Mouse (Mus musculus) macrophage (primary cell): ENCODE measurements around the gene Lrrc3b. TPM values are rescaled to one million over a fixed set of nuclear protein-coding genes. Genes with fewer than 3 reads are reported as not detected.

Source experiments
- H3K27ac ChIP-seq: fragments of 350-480 bp; formaldehyde crosslinking; 2 replicates; pipeline ENCODE4 v1.9.0; 2021
- H3K36me3 ChIP-seq: fragments of 350-480 bp; formaldehyde crosslinking; 2 replicates; pipeline ENCODE4 v1.9.0; 2021; ENCODE audit errors: inconsistent target
- H3K4me3 ChIP-seq: fragments of 350-480 bp; formaldehyde crosslinking; 2 replicates; pipeline ENCODE4 v1.9.0; 2021; ENCODE audit errors: inconsistent target
- H3K79me2 ChIP-seq: fragments of 350-480 bp; formaldehyde crosslinking; 2 replicates; pipeline ENCODE4 v1.9.0; 2021; ENCODE audit errors: inconsistent target
- WGBS: methylation state at CpG from one replicate; pipeline ENCODE4 v1.1.7; 2026; ENCODE audit warnings: inconsistent platforms; ENCODE audit not compliant: missing documents; 5-methylcytosine and 5-hydroxymethylcytosine counted together
- polyA plus RNA-seq: library from polyadenylated mRNA; stranded (reverse); fragments of 250-400 nt; gene quantifications from 3 replicates; pipeline ENCODE4 v1.2.4, GENCODE M21; 2018; ENCODE audit warnings: inconsistent platforms
- total RNA-seq, 78 experiments: library from RNA; depleted of rRNA; stranded (reverse); fragments of 250-400 nt; gene quantifications; 1 replicate in 9 of 78; 2 replicates in 24 of 78; 3 replicates in 43 of 78; 4 replicates in 2 of 78; pipeline ENCODE4 v1.2.4; 2018; ENCODE audit warnings: inconsistent platforms in 56 of 78

The Lrrc3b gene
- not detected for total RNA-seq (2018; cell fraction: chromatin; rRNA removed)
- total RNA-seq (2018; cell fraction: cytosol; rRNA removed), result not detected
- total RNA-seq (2018; cell fraction: nucleus; rRNA removed), result not detected
- polyA plus RNA-seq, result not detected in 3 replicates

- H3K4me3 ChIP-seq, result no peak within 1 kb of the TSS
Observed at GRCm38 (mm10) chr14:15438485-15439157, at the start of gene Lrrc3b. Gene Lrrc3b, minus strand, starts transcription at chr14:15438987.

DNA sequence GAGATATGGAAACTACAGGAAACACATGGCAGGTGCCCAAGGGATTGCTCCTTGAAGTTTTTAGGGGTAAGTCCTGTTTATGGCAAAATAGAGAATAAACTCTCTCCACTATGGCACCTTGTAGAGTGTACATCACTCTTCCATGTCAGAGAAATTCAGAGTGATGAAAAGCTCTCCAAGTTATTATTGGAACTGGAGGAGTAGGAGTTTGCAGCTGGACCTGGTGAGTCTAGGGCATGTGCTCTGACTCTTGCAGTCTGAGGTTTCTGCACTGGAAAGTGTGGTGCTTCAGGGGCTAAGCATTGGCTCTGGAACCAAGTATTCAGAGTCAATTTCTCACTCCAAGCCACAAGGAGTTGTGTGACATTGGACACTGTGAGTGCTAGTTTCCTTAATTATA lies 38.9 kb upstream of the Lrrc3b start:
- Histone ChIP-seq H3K79me2 (no peaks in the 10 kb centered on the region), H3K4me3 (no peak overlapping the region), H3K27ac (no peak overlapping the region), H3K36me3 (no peaks in the 10 kb centered on the region)

More at GRCm38 (mm10) chr14:15438485-15439157, at the start of gene Lrrc3b:
- Histone ChIP-seq H3K27ac (no peak within 1 kb of the TSS), H3K79me2 (no peaks in the 10 kb centered on the region), H3K36me3 (no peaks in the 10 kb centered on the region)
- WGBS, result 2% methylated on average over 51 of the region's 51 CpGs

- Histone ChIP-seq H3K36me3 (no peaks in the 10 kb centered on the region), H3K4me3 (no peak overlapping the region), H3K79me2 (no peaks in the 10 kb centered on the region), H3K27ac (no peak overlapping the region)
- 5% methylated on average over 11 of the region's 11 CpGs for WGBS
Observed at GRCm38 (mm10) chr14:15438096-15438484, 697 bp downstream of the Lrrc3b start.

- H3K79me2 ChIP-seq, result no peaks in the 10 kb centered on the region
- no peak overlapping the region for H3K27ac ChIP-seq
- no peaks in the 10 kb centered on the region for H3K36me3 ChIP-seq
- WGBS, result 13% methylated on average over 15 of the region's 15 CpGs
- no peak overlapping the region for H3K4me3 ChIP-seq
Observed at GRCm38 (mm10) chr14:15437501-15437941, 1.3 kb downstream of the Lrrc3b start.

DNA sequence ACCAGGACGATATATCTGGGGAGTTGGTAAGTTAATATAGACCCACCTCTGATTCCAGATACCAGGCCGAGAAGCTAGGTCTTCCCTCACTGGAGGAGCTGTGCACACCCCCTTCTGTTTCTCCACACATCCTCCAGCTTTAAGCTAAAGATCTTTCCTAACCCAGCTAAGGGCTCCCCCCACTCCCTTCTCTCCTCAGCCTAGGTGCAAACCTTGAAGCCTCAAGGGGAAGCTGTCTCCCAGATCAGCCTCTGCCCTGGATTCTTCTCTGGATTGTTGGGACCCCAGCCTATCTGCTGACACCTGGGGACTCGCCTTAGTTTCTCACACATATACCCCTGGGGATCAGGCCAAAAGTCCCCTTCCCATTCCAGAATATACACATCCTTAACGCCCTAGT lies 1.7 kb downstream of the Lrrc3b start:
- no peaks in the 10 kb centered on the region for H3K79me2 ChIP-seq
- H3K36me3 ChIP-seq, result no peaks in the 10 kb centered on the region
- no peak overlapping the region for H3K4me3 ChIP-seq
- no peak overlapping the region for H3K27ac ChIP-seq
- WGBS, result 60% methylated on average over 4 of the region's 4 CpGs

GRCm38 (mm10) chr14:15436586-15436985 lies 2.2 kb downstream of the Lrrc3b start:
- Histone ChIP-seq H3K79me2 (no peaks in the 10 kb centered on the region), H3K27ac (no peak overlapping the region), H3K36me3 (no peaks in the 10 kb centered on the region), H3K4me3 (no peak overlapping the region)
- WGBS, result 80% methylated on average over 4 of the region's 4 CpGs

GRCm38 (mm10) chr14:15432396-15432795 lies 6.4 kb downstream of the Lrrc3b start:
- no peaks in the 10 kb centered on the region for H3K79me2 ChIP-seq
- WGBS, result 9% methylated on average over 1 of the region's 1 CpGs
- H3K36me3 ChIP-seq, result no peaks in the 10 kb centered on the region
- H3K4me3 ChIP-seq, result no peak overlapping the region
- no peak overlapping the region for H3K27ac ChIP-seq

- H3K36me3 ChIP-seq, result no peaks in the 10 kb centered on the region
- H3K79me2 ChIP-seq, result no peaks in the 10 kb centered on the region
- H3K4me3 ChIP-seq, result no peak overlapping the region
- no peak overlapping the region for H3K27ac ChIP-seq
- 94% methylated on average over 1 of the region's 1 CpGs for WGBS
Observed at GRCm38 (mm10) chr14:15421624-15422023, 17.2 kb downstream of the Lrrc3b start.

DNA sequence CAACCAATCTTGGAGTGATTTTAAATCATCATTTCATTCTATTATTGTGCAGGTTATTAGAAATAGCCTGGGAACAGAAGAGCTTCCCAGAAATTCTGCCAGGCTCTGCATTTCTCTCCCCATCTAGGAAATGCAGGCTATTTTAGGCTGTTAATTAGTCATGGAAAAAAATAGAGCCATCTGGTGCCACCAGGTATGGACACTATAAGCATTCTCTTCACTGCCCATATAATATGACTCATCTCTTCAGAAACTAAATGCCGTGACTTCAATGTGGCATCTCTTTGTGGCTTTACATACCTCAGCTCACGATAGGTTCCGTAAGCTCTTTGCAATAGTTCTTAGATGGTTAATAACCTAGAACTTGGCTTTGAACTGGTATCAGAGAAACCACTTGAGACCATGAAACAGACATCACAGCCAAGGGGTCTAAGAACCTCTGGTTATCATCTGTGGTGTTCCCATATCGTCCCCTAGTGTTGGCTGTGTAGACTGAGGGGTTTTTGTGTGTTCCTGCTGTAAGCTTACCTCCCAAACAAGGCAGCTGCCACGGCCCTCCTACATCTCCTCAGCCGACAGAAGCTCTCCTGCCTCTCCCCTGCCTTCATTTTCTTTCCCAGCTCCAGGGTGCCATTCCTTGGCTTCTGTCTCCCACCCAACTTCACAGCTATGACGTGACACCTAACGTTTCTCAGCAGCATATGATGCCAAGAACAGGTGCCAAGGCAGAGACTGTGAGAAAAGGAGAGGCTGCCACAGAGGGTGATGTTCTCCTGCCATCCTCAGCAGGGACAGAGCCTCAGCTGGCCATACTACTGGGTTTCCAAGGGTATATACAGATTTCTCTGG lies 27.9 kb downstream of the Lrrc3b start:
- WGBS, result 80% methylated on average over 8 of the region's 8 CpGs
- no peaks in the 10 kb centered on the region for H3K36me3 ChIP-seq

DNA sequence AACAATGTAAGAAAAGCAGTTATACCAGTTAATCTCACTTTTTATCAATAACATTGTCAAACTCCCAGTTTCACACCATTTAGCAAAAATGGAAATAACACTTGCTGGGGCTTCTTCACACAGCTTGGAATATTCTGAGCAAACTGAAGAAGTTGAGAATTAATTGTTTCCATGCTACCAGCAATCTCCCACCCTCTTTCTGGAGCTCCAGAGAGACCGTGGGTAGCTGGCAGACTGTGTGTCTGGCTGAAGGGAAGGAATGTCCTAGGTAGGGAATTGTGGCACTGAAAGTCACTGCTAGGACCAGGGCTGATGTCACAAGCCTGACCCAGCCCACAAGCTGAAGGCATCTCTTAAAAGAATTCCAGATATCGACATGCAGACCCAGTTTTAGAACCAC lies 53.3 kb downstream of the Lrrc3b start:
- 80% methylated on average over 2 of the region's 2 CpGs for WGBS
- Histone ChIP-seq H3K36me3 (no peaks in the 10 kb centered on the region), H3K4me3 (no peak overlapping the region), H3K27ac (no peak overlapping the region), H3K79me2 (no peaks in the 10 kb centered on the region)

More for the DNA sequence above, 27.9 kb downstream of the Lrrc3b start:
- H3K4me3 ChIP-seq, result no peak overlapping the region
- no peak overlapping the region for H3K27ac ChIP-seq
- H3K79me2 ChIP-seq, result no peaks in the 10 kb centered on the region

DNA sequence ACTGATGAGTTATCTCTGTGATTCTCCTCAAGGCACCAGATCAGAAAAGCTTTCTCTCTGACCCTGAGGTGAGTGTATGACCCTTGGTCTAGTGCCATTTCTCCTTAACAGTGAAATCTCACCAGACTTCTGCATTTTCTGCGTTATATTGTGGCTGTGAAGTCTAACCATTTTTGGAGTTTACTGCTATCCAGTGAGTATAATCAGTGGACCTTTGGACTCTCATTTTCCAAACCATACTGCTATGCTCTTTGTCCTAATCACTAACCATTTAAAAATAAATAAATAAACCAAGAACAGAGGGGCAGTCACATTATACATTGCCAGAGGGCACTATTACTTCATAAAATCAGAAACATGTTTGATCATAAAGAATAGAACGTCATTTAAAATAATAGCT lies 53.8 kb downstream of the Lrrc3b start:
- Histone ChIP-seq H3K79me2 (no peaks in the 10 kb centered on the region), H3K36me3 (no peaks in the 10 kb centered on the region), H3K27ac (no peak overlapping the region), H3K4me3 (no peak overlapping the region)
- 92% methylated on average over 2 of the region's 2 CpGs for WGBS

DNA sequence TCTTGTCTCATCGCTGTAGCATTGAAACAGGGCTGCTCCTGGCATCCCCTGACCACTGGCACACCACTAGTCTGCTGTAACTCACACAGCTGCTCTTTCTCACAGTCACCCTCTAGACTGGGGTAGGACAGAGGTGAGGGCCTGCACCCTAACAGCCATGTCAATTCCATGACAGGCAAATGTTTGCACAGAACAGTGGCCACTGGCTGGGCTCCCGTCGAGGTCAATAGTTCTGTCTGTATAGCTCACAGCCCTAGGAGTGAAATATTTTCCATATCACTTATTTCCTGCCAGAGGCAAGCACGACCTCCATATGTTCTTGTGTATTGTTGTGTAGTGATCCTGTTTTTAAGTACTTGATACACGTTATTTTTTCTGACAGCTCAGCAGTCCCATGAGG lies 54.3 kb downstream of the Lrrc3b start:
- 77% methylated on average over 5 of the region's 5 CpGs for WGBS
- Histone ChIP-seq H3K36me3 (no peaks in the 10 kb centered on the region), H3K79me2 (no peaks in the 10 kb centered on the region), H3K27ac (no peak overlapping the region), H3K4me3 (no peak overlapping the region)

DNA sequence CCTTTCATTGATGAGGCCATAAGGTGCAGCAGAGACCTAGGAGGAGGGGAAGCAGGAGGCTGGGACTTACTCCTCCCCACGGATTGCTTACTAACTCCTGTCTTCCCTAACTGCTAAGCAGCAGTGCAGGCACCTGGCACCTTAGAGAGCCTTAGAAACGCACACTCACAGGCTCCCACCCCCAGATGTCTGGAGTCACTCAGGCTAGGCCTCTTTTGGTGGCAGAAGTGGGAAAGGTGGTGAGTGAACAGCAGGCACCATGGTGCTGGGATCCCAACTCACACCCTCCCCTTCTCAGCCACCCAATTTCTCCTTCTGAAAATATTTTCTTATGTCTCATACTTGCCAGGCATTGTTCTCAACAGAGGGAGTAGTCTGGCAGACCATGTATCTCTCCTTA lies 55.7 kb downstream of the Lrrc3b start:
- Histone ChIP-seq H3K4me3 (no peak overlapping the region), H3K27ac (no peak overlapping the region), H3K79me2 (no peaks in the 10 kb centered on the region), H3K36me3 (no peaks in the 10 kb centered on the region)
- WGBS, result 53% methylated on average over 2 of the region's 2 CpGs

DNA sequence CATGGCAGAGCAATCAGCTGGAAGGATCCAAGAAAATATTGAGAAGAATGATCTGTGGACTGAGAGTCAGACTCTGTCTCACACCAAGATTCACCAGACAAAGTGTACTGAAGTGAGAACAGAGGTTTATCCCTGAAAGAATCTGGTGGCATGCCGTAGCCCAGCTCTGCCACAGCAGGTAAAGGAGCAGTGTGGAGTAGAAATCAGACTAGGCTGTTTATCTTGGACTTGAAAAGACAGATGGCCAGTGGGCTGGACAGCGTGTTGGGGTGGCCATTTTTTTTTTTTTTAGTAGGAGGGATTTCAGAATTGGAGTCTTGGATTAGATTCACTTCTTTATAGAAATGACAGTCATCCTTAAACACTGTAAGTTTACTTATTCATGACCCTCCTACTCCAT lies 61.4 kb downstream of the Lrrc3b start:
- Histone ChIP-seq H3K79me2 (no peaks in the 10 kb centered on the region), H3K27ac (no peak overlapping the region), H3K36me3 (no peaks in the 10 kb centered on the region), H3K4me3 (no peak overlapping the region)
- 92% methylated on average over 2 of the region's 2 CpGs for WGBS

DNA sequence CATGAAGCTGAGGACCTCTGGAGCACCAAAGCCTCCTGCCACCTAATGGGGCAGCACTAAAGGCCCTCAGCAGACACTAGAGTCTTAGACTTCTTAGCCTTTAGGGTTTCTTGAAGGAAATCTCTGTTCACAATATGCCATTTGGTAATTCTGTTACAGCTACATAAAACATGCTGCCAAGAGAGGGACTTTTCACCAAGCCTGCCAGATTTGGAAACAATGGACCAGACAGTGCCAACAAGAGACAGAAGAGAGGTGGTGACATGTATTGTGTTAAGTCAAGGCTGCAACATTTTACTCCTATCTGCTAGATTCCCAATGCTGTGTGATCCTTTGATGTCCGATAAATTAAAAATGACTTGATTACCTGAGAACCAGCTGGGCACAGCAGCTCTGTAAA lies 62.0 kb downstream of the Lrrc3b start:
- no peak overlapping the region for H3K4me3 ChIP-seq
- WGBS, result 100% methylated on average over 1 of the region's 1 CpGs
- no peaks in the 10 kb centered on the region for H3K36me3 ChIP-seq
- no peak overlapping the region for H3K27ac ChIP-seq
- no peaks in the 10 kb centered on the region for H3K79me2 ChIP-seq
